ENCODE assay signal across 8 mouse cellular contexts in genomic region chr11:115630532-115631504, GRCm38 (mm10). TPM values are rescaled to one million over a fixed set of nuclear protein-coding genes. Genes with fewer than 3 reads are reported as not detected.
A peak's percentile ranks its signal among the peaks of the same experiment; 100 is the strongest.
DNase-seq lines count a peak whose midpoint lies in the region; ATAC-seq and TF ChIP-seq lines count a peak whose summit lies in the region.

No protein-coding gene starts in this region.

- intact Hi-C loops in heart, postnatal 25 days (cut with DNase I): no loop called here

- no peak overlapping the region for H3K27ac ChIP-seq in midbrain, embryonic 16.5 days (ENCODE audit: low read length)

- peak; percentile 71 for ATAC-seq in G1E (ENCODE audit: extremely low read depth, insufficient number of reproducible peaks, low FRiP score, poor library complexity, severe bottlenecking)
- no peak for ATAC-seq in midbrain, embryonic 16.5 days
- ATAC-seq in frontal cortex, adult (ENCODE audit: low TSS enrichment): no peak

- no peak overlapping the region for H3K9ac ChIP-seq in midbrain, embryonic 16.5 days (ENCODE audit: low read depth, low read length)

- no peak overlapping the region for H3K4me2 ChIP-seq in midbrain, embryonic 16.5 days (ENCODE audit: low read length)

- peaks cover 5% of the 10 kb centered on the region for H3K36me3 ChIP-seq in G1E (replicated peaks)
- peaks cover 4% of the 10 kb centered on the region for H3K36me3 ChIP-seq in megakaryocyte, embryonic 14.5 days (replicated peaks; ENCODE audit: low read length)
- H3K36me3 ChIP-seq in midbrain, embryonic 16.5 days (ENCODE audit: control insufficient read depth, insufficient read depth, low read length): no peaks in the 10 kb centered on the region

- peak; percentile 94 to 97 for DNase-seq in B cell, adult 2 months
- DNase-seq in G1E (ENCODE audit: low spot score): peak; percentile 76
- peak; percentile 36 for DNase-seq in heart, postnatal 25 days (ENCODE audit: low spot score)
- DNase-seq in adrenal gland, postnatal 10 days: no peak
- DNase-seq in thymus, postnatal 36 days: no peak

- WGBS in midbrain, embryonic 16.5 days: 51% methylated on average over 16 of the region's 16 CpGs

- H3K4me1 ChIP-seq in G1E (ENCODE audit: insufficient read depth, low read depth, low read length): peaks cover 72% of the 10 kb centered on the region
- H3K4me1 ChIP-seq in megakaryocyte, embryonic 14.5 days: peaks cover 72% of the 10 kb centered on the region
- peaks cover 7% of the 10 kb centered on the region for H3K4me1 ChIP-seq in midbrain, embryonic 16.5 days (ENCODE audit: control insufficient read depth, insufficient read depth, low read length)

- TF ChIP-seq CTCF in G1E (IDR thresholded peaks at IDR 0.05; ENCODE audit: low read depth, low read length): no peak

- H3K4me3 ChIP-seq in G1E (ENCODE audit: low read depth, low read length): peak overlapping the region; percentile 63; the same call in 1 of the 2 replicates
- peak overlapping the region; percentile 82 for H3K4me3 ChIP-seq in megakaryocyte, embryonic 14.5 days (replicated peaks)
- no peak overlapping the region for H3K4me3 ChIP-seq in midbrain, embryonic 16.5 days (ENCODE audit: low read depth, low read length)

- no peaks in the 10 kb centered on the region for H3K9me3 ChIP-seq in G1E (replicated peaks)
- no peaks in the 10 kb centered on the region for H3K9me3 ChIP-seq in megakaryocyte, embryonic 14.5 days
- no peaks in the 10 kb centered on the region for H3K9me3 ChIP-seq in midbrain, embryonic 16.5 days (replicated peaks; ENCODE audit: control insufficient read depth, low read length, poor library complexity, severe bottlenecking)

- no peaks in the 10 kb centered on the region for H3K27me3 ChIP-seq in G1E (ENCODE audit: insufficient read depth, low read length)
- H3K27me3 ChIP-seq in megakaryocyte, embryonic 14.5 days (replicated peaks): no peaks in the 10 kb centered on the region
- no peaks in the 10 kb centered on the region for H3K27me3 ChIP-seq in midbrain, embryonic 16.5 days (ENCODE audit: control insufficient read depth, insufficient read depth, low read depth, low read length)

RNA-seq across cellular contexts. Expression of gene Slc25a19, which starts 2.7 kb away (rescaled TPM):
- total RNA-seq in G1E (2014; fragmentation: Nextera tagmentation) (19.9 and 37.8 TPM in 2 replicates), G1E (2017) (21.5 and 22.3 TPM in 2 replicates)
- 24.2 and 26.0 TPM in 2 replicates for polyA plus RNA-seq in G1E (2012)
- 10 to 100 TPM; 41.6 to 45.9 TPM for total RNA-seq in heart, postnatal 25 days (2021)
- 10.5 and 20.5 TPM in 2 replicates for polyA plus RNA-seq in megakaryocyte, embryonic 14.5 days (2012; ENCODE audit: insufficient read depth, low replicate concordance)
- 100 to 1,000 TPM; 169 to 231 TPM for total RNA-seq in adrenal gland, postnatal 10 days (2021)
- 42.5 and 50.8 TPM in 2 replicates for polyA plus RNA-seq in midbrain, embryonic 16.5 days (2015; fragmentation: Nextera tagmentation; extraction: Ambion mirVana)

RNA-seq across cellular contexts. Expression of gene Mif4gd, which starts 18.0 kb away (rescaled TPM):
- total RNA-seq in G1E (2014; fragmentation: Nextera tagmentation): 43.6 and 59.8 TPM in 2 replicates
- 49.9 and 59.4 TPM in 2 replicates for total RNA-seq in G1E (2017)
- polyA plus RNA-seq in G1E (2012): 24.3 and 32.4 TPM in 2 replicates
- total RNA-seq in heart, postnatal 25 days (2021): 10 to 100 TPM; 45.5 to 56.9 TPM
- polyA plus RNA-seq in megakaryocyte, embryonic 14.5 days (2012; ENCODE audit: insufficient read depth, low replicate concordance): 9.6 and 15.5 TPM in 2 replicates
- total RNA-seq in adrenal gland, postnatal 10 days (2021): 100 to 1,000 TPM; 110 to 140 TPM
- 12.5 and 12.7 TPM in 2 replicates for polyA plus RNA-seq in midbrain, embryonic 16.5 days (2015; fragmentation: Nextera tagmentation; extraction: Ambion mirVana)

RNA-seq across cellular contexts. Expression of gene Gga3, which starts 27.0 kb away (rescaled TPM):
- total RNA-seq in G1E (2014; fragmentation: Nextera tagmentation) (58.5 and 95.5 TPM in 2 replicates), G1E (2017) (13.7 and 22.7 TPM in 2 replicates)
- 102 and 144 TPM in 2 replicates for polyA plus RNA-seq in G1E (2012)
- 10 to 100 TPM; 20.9 to 24.5 TPM for total RNA-seq in heart, postnatal 25 days (2021)
- polyA plus RNA-seq in megakaryocyte, embryonic 14.5 days (2012; ENCODE audit: insufficient read depth, low replicate concordance): 44.0 and 58.2 TPM in 2 replicates
- total RNA-seq in adrenal gland, postnatal 10 days (2021): 10 to 100 TPM; 20.0 to 35.9 TPM
- 34.7 and 37.5 TPM in 2 replicates for polyA plus RNA-seq in midbrain, embryonic 16.5 days (2015; fragmentation: Nextera tagmentation; extraction: Ambion mirVana)

RNA-seq across cellular contexts. Expression of gene Mrps7, which starts 27.1 kb away (rescaled TPM):
- total RNA-seq in G1E (2014; fragmentation: Nextera tagmentation) (34.3 and 41.0 TPM in 2 replicates), G1E (2017) (52.8 and 53.5 TPM in 2 replicates)
- polyA plus RNA-seq in G1E (2012): 61.1 and 68.7 TPM in 2 replicates
- 10 to 100 TPM; 74.0 to 82.3 TPM for total RNA-seq in heart, postnatal 25 days (2021)
- 13.8 and 37.9 TPM in 2 replicates for polyA plus RNA-seq in megakaryocyte, embryonic 14.5 days (2012; ENCODE audit: insufficient read depth, low replicate concordance)
- total RNA-seq in adrenal gland, postnatal 10 days (2021): 10 to 100 TPM; 92.1 to 92.6 TPM
- 75.6 and 77.0 TPM in 2 replicates for polyA plus RNA-seq in midbrain, embryonic 16.5 days (2015; fragmentation: Nextera tagmentation; extraction: Ambion mirVana)

Comparison
In these comparisons a context has a peak if more than half of its experiments do, and no peak if none do; other contexts are left out.
1. DNase-seq: peak in B cell, adult 2 months (2 of 2), G1E (single experiment) and heart, postnatal 25 days (single experiment); none in adrenal gland, postnatal 10 days (single experiment) and thymus, postnatal 36 days (0 of 2).